Mouse (Mus musculus): ENCODE measurements around the gene Pld1. TPM values are rescaled to one million over a fixed set of nuclear protein-coding genes. Genes with fewer than 3 reads are reported as not detected.

Gene Pld1
- 0.86 and 0.95 TPM in 2 replicates for polyA plus RNA-seq (2012; rRNA removed)

GRCm38 (mm10) chr3:27938381-27939323 lies at the start of gene Pld1:
Gene Pld1 (plus strand): TSS chr3:27938695.
- DNase-seq (ENCODE audit: low read depth in 1 of 2, low spot score in 2 of 2) = peak in 1 of 2 experiments; percentile 7
- Histone ChIP-seq H3K4me1 (ENCODE audit: control insufficient read depth, insufficient read depth, insufficient read length) (no peaks in the 10 kb centered on the region; the same call in 1 of the 2 replicates), H3K4me3 (ENCODE audit: extremely low read depth, insufficient read depth, insufficient read length) (peak within 1 kb of the TSS; percentile 58), H3K36me3 (ENCODE audit: control insufficient read depth, insufficient read depth, low read length) (no peaks in the 10 kb centered on the region), H3K27me3 (ENCODE audit: control insufficient read depth, insufficient read depth, low read length) (peaks cover 3% of the 10 kb centered on the region; the same call in 1 of the 2 replicates), H3K27ac (ENCODE audit: insufficient read depth, low read length) (peak within 1 kb of the TSS; percentile 75)
- TF ChIP-seq CTCF (IDR thresholded peaks at IDR 0.05; ENCODE audit: extremely low read depth, insufficient read depth, insufficient read length, insufficient replicate concordance) (no peak), POLR2A (IDR thresholded peaks at IDR 0.05; ENCODE audit: low read depth, low read length) (no peak)
- WGBS = 2% methylated on average over 60 of the region's 68 CpGs

GRCm38 (mm10) chr3:27896318-27896892 lies 42.1 kb upstream of the Pld1 start, which contains the start of gene Tmem212:
Gene Tmem212 (minus strand): TSS chr3:27896368.
- H3K27me3 ChIP-seq (ENCODE audit: control insufficient read depth, insufficient read depth, low read length) = no peaks in the 10 kb centered on the region
- H3K36me3 ChIP-seq (ENCODE audit: control insufficient read depth, insufficient read depth, low read length) = no peaks in the 10 kb centered on the region
- no peaks in the 10 kb centered on the region for H3K4me1 ChIP-seq (ENCODE audit: control insufficient read depth, insufficient read depth, insufficient read length)
- 77% methylated on average over 8 of the region's 8 CpGs for WGBS
- no peak for DNase-seq (ENCODE audit: low read depth in 1 of 2, low spot score in 2 of 2)
- H3K4me3 ChIP-seq (ENCODE audit: extremely low read depth, insufficient read depth, insufficient read length) = no peak within 1 kb of the TSS
- no peak within 1 kb of the TSS for H3K27ac ChIP-seq (ENCODE audit: insufficient read depth, low read length)
- TF ChIP-seq POLR2A (IDR thresholded peaks at IDR 0.05; ENCODE audit: low read depth, low read length) (no peak), CTCF (IDR thresholded peaks at IDR 0.05; ENCODE audit: extremely low read depth, insufficient read depth, insufficient read length, insufficient replicate concordance) (no peak)

DNA sequence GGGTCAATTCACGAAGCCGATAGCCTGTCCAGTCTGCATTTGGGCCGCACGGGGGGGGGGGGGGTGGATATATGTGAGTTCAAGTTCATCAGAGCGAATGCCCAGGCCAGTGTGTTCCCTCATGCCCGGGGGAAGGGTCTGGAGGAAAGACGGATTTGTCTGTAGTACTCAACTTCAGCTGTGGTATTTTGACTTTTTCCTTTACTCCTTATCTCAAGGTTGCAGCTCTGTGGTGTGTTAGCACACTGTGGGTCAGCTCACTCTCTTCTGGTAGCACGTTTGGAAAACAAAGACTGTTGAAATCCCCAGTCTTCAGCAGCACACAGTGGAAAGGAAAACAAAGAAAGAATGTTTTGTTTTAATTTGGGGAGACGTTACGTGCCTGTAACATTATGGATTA lies 40.3 kb upstream of the Pld1 start:
- Histone ChIP-seq H3K36me3 (ENCODE audit: control insufficient read depth, insufficient read depth, low read length) (no peaks in the 10 kb centered on the region), H3K4me3 (ENCODE audit: extremely low read depth, insufficient read depth, insufficient read length) (no peak overlapping the region), H3K27ac (ENCODE audit: insufficient read depth, low read length) (no peak overlapping the region), H3K4me1 (ENCODE audit: control insufficient read depth, insufficient read depth, insufficient read length) (no peaks in the 10 kb centered on the region), H3K27me3 (ENCODE audit: control insufficient read depth, insufficient read depth, low read length) (no peaks in the 10 kb centered on the region)
- 63% methylated on average over 10 of the region's 10 CpGs for WGBS
- TF ChIP-seq CTCF (IDR thresholded peaks at IDR 0.05; ENCODE audit: extremely low read depth, insufficient read depth, insufficient read length, insufficient replicate concordance) (no peak), POLR2A (IDR thresholded peaks at IDR 0.05; ENCODE audit: low read depth, low read length) (no peak)
- DNase-seq (ENCODE audit: low read depth in 1 of 2, low spot score in 2 of 2) = no peak

GRCm38 (mm10) chr3:27899012-27899726 lies 39.3 kb upstream of the Pld1 start:
- TF ChIP-seq CTCF (IDR thresholded peaks at IDR 0.05; ENCODE audit: extremely low read depth, insufficient read depth, insufficient read length, insufficient replicate concordance) (no peak), POLR2A (IDR thresholded peaks at IDR 0.05; ENCODE audit: low read depth, low read length) (no peak)
- Histone ChIP-seq H3K36me3 (ENCODE audit: control insufficient read depth, insufficient read depth, low read length) (no peaks in the 10 kb centered on the region), H3K4me1 (ENCODE audit: control insufficient read depth, insufficient read depth, insufficient read length) (no peaks in the 10 kb centered on the region), H3K4me3 (ENCODE audit: extremely low read depth, insufficient read depth, insufficient read length) (no peak overlapping the region), H3K27me3 (ENCODE audit: control insufficient read depth, insufficient read depth, low read length) (no peaks in the 10 kb centered on the region), H3K27ac (ENCODE audit: insufficient read depth, low read length) (no peak overlapping the region)
- WGBS = 44% methylated on average over 13 of the region's 13 CpGs
- DNase-seq (ENCODE audit: low read depth in 1 of 2, low spot score in 2 of 2) = no peak

- Histone ChIP-seq H3K4me3 (ENCODE audit: extremely low read depth, insufficient read depth, insufficient read length) (no peak overlapping the region), H3K36me3 (ENCODE audit: control insufficient read depth, insufficient read depth, low read length) (no peaks in the 10 kb centered on the region), H3K4me1 (ENCODE audit: control insufficient read depth, insufficient read depth, insufficient read length) (no peaks in the 10 kb centered on the region), H3K27ac (ENCODE audit: insufficient read depth, low read length) (no peak overlapping the region), H3K27me3 (ENCODE audit: control insufficient read depth, insufficient read depth, low read length) (no peaks in the 10 kb centered on the region)
- 87% methylated on average over 6 of the region's 6 CpGs for WGBS
- TF ChIP-seq CTCF (IDR thresholded peaks at IDR 0.05; ENCODE audit: extremely low read depth, insufficient read depth, insufficient read length, insufficient replicate concordance) = no peak
- no peak for TF ChIP-seq POLR2A (IDR thresholded peaks at IDR 0.05; ENCODE audit: low read depth, low read length)
- DNase-seq (ENCODE audit: low read depth in 1 of 2, low spot score in 2 of 2) = no peak
These were observed 36.6 kb upstream of the Pld1 start for GRCm38 (mm10) chr3:27901846-27902245.

- no peaks in the 10 kb centered on the region for H3K4me1 ChIP-seq (ENCODE audit: control insufficient read depth, insufficient read depth, insufficient read length)
- WGBS = 48% methylated on average over 13 of the region's 13 CpGs
- no peak overlapping the region for H3K27ac ChIP-seq (ENCODE audit: insufficient read depth, low read length)
- DNase-seq (ENCODE audit: low read depth in 1 of 2, low spot score in 2 of 2) = no peak
- no peaks in the 10 kb centered on the region for H3K36me3 ChIP-seq (ENCODE audit: control insufficient read depth, insufficient read depth, low read length)
- H3K4me3 ChIP-seq (ENCODE audit: extremely low read depth, insufficient read depth, insufficient read length) = no peak overlapping the region
- H3K27me3 ChIP-seq (ENCODE audit: control insufficient read depth, insufficient read depth, low read length) = no peaks in the 10 kb centered on the region
- no peak for TF ChIP-seq CTCF (IDR thresholded peaks at IDR 0.05; ENCODE audit: extremely low read depth, insufficient read depth, insufficient read length, insufficient replicate concordance)
- TF ChIP-seq POLR2A (IDR thresholded peaks at IDR 0.05; ENCODE audit: low read depth, low read length) = no peak
These were observed 33.7 kb upstream of the Pld1 start for GRCm38 (mm10) chr3:27904659-27905330.
